Mouse (Mus musculus) frontal cortex, adult (tissue): ENCODE measurements at regions not wholly inside any gene's neighbourhood (a gene's known extent, or its start where the extent isn't known, plus 50 kb on each side); places are given as distances from the start of the nearest gene placed in this dataset.
A peak's percentile ranks its signal among the peaks of the same experiment; 100 is the strongest.

Experiments
- ATAC-seq: cut with Nextera tagmentation; 2 replicates; pipeline ENCODE4 v1.9.2; 2017; ENCODE audit warnings: mild to moderate bottlenecking, moderate library complexity, mixed read lengths; ENCODE audit not compliant: low TSS enrichment

DNA sequence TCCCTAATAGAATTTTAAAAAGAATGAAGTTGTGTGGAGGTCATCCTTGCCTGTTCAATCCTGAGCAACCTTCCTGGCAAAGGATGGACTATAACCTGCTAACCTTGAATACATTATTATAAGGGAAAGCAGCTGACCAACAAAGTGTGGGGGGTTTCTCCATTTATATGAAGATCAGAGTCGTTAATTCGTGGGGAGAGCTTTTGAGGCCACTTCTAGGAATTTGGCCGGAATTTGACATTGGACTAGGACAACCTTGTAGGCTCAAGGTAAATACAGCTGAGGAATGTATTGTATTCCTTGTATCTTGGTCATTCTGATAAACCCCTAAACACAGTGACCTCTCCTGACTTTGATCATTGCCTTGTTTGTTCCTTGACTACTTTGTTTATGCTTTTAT is 56.9 kb downstream of the Klf4 start:
- no peak for ATAC-seq

- ATAC-seq, result no peak
These were observed 58.0 kb downstream of the Klf4 start for GRCm38 (mm10) chr4:55474044-55474788.

DNA sequence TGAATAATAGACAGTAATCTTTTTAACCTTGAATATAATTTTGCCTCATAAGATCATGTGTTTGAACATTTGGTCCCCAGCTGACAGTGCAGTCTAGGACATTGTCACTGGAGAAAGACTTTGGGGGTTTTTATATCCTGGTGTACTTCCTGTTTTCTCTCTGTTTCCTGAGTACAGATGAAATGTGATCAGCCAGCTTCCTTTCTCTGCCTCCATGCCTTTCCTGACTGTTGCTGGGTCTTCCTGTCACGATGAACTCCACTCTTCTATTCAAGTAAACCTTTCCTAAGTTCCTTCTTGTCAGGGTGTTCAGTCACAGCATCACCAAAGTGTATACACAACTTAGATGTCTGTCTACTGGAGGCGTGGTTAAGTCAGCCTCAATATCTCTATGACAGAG is 59.6 kb downstream of the Klf4 start:
- ATAC-seq, result no peak

GRCm38 (mm10) chr4:55470779-55471663 is 61.2 kb downstream of the Klf4 start:
- no peak for ATAC-seq

DNA sequence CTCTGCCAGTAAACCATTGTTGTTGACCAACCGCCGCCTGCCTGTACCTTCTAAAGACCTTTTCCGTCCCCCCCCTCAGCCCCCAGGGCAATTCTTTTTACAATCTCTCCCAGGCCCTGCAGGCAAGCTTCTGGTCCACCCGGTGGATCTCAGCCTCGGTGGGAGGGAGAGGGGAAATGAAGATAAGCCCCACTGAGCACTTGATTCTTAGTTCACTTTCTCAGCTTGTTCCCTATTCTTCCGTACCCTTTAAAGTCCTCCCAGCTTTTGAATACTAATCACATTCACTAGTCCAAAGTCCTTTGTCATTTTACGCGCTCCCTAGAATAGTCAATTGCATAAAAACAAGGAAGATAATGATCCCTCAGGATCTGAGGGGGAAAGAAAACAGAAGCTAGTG is 68.1 kb downstream of the Klf4 start:
- no peak for ATAC-seq

GRCm38 (mm10) chr4:55461927-55462326 is 70.3 kb downstream of the Klf4 start:
- 0 out of 2 replicates have a peak, but pooled peaks have one; percentile 38 for ATAC-seq

- no peak for ATAC-seq
These were observed 78.4 kb downstream of the Klf4 start for GRCm38 (mm10) chr4:55453902-55454301.

DNA sequence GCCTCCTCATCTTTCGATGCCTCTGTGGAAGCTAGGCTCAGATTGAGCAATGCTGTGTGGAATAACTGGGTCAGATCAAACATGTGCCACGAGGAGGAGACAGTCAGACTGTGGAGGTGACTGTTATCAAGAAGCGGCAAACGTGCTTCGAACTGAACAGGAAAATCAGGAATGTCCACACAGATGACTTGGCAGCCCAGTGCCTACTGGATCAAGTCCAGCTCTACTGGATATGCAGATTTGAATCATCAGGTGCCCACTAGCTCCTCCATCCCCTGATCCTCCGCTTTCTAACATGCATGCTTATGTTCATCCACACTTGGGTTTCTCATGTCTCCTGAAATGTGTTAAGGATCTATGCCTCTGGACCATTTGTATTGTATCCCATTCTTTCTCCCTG is 79.7 kb downstream of the Klf4 start:
- ATAC-seq, result no peak

DNA sequence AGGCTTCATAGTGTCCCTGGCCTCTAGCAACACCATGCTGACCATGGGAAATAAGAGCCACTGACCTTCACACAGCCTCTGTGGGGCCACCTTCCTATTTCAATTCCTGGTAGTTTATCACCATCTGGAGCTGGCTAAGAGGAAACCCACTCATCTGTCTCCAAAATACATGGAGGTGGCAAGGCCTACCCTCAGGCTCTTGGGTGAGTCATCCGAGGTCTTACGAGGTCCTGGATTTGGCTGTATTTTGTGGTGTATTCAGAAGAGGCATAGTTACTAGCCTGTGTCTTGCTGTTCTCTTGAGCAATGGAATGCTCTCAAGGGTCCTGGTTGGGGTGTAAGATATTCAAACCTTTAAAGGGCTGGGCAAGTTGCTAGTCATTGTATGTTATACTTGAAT is 80.6 kb downstream of the Klf4 start:
- no peak for ATAC-seq

DNA sequence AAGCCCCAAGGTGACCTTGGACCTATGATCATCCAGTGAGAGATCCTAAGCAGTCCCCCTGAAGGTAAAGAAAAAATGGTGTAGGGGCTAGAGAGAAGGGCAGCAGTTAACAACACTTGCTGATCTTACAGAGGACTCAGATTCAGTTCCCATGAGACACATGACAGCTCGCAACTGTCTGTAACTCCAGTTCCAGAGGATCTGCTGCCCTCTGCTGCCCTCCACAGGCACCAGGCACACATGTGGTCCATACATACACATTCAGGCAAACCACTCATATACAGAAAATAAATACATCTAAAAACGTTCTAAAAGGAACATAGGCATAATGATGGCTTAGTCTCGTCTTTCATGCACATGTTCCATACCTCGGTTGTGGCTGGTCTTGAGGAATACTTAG is 81.2 kb downstream of the Klf4 start:
- ATAC-seq, result no peak

DNA sequence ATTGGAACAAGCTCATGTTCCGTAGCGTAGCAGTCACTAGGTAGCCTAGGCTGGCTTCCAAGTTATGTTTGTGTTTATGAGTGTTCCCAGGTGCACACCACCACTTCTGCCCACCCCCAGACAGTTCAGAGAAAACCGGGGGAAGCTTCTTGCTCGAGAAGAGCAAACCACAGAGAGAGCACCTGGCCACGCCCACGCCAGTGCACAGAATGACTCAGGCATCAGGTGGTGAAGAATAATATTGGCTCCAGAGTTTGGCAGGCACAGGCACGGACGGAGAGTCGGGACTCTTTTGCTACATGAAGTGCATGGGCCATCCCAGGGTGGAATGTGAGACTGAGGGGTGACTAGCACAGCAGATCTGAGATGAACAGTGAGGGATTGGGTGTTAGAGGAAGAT is 88.8 kb downstream of the Klf4 start:
- ATAC-seq, result no peak

DNA sequence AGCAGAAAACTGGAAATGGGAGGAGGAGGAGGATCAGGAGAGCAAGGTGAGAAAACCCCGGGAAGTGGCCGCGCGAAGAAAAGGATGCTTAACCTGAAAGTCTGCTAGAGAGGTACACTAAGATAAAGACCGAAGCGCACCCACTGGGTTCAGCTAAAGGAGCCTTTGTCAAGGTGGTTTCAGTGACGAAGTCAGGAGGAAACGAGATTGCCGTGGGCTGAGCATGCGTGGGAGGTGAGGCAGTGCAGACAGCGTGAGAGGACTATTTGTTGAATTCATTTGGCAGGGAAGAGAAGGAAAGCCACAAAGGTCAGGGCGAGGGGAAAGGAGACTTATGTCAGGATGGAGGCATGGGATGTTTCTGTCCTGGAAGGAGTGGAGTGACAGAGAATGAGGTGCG is 90.2 kb downstream of the Klf4 start:
- no peak for ATAC-seq
